Mouse (Mus musculus) liver, embryonic 16.5 days (tissue): ENCODE data around the gene Fam25c. TPM values are rescaled to one million over a fixed set of nuclear protein-coding genes. Genes with fewer than 3 reads are reported as not detected.

Source experiments
- polyA plus RNA-seq: library from polyadenylated mRNA; unstranded; fragments of >200 nt; fragmentation: Nextera tagmentation; extraction: Ambion mirVana; gene quantifications from 2 replicates; pipeline ENCODE4 v1.2.1, GENCODE M21; 2015

Gene Fam25c
- polyA plus RNA-seq, 1 experiment from 2014 or later = 0.57 TPM

Other genes starting within 250 kb of the Fam25c start
- gene Npy4r, start 202.9 kb downstream of the Fam25c start, polyA plus RNA-seq = not detected in 2 replicates
- gene Gprin2, start 153.8 kb downstream of the Fam25c start, polyA plus RNA-seq = 0.02 and 0.09 TPM in 2 replicates
- 0.57 and 0.63 TPM in 2 replicates for gene Syt15, start 135.8 kb downstream of the Fam25c start, polyA plus RNA-seq
- gene Shld2, start 44.9 kb downstream of the Fam25c start, polyA plus RNA-seq = 7.6 and 8.3 TPM in 2 replicates
- gene Glud1, start 44.7 kb downstream of the Fam25c start, polyA plus RNA-seq = 145 and 155 TPM in 2 replicates
- 0.11 and 0.24 TPM in 2 replicates for gene Sncg, start 19.4 kb upstream of the Fam25c start, polyA plus RNA-seq
- 3.0 and 3.4 TPM in 2 replicates for gene Mmrn2, start 20.0 kb upstream of the Fam25c start, polyA plus RNA-seq
- 2.0 and 3.0 TPM in 2 replicates for gene Bmpr1a, start 147.9 kb upstream of the Fam25c start, polyA plus RNA-seq
- gene 9230112D13Rik, start 167.4 kb upstream of the Fam25c start, polyA plus RNA-seq = not detected in 2 replicates
- 2.0 and 6.0 TPM in 2 replicates for gene Ldb3, start 233.2 kb upstream of the Fam25c start, polyA plus RNA-seq
- gene Opn4, start 244.7 kb upstream of the Fam25c start, polyA plus RNA-seq = 0.15 TPM in 1 of 2 replicates, not detected in the other